Mouse (Mus musculus) adrenal gland, postnatal 4 days (tissue): ENCODE measurements around the gene Mdp1. TPM values are rescaled to one million over a fixed set of nuclear protein-coding genes. Genes with fewer than 3 reads are reported as not detected.

ENCODE experiments used
- total RNA-seq, 2 experiments: library from RNA; stranded (reverse); gene quantifications; 2 replicates each; pipeline ENCODE4 v1.2.3; 2021

The Mdp1 gene
- total RNA-seq, 2 experiments from 2014 or later = 57.4 to 63.3 TPM

Other genes starting within 250 kb of the Mdp1 start
- gene Dhrs4, start 181.8 kb downstream of the Mdp1 start, total RNA-seq = 10 to 100 TPM; 82.9 to 85.8 TPM
- 10 to 100 TPM; 19.6 to 25.4 TPM for gene Carmil3, start 169.9 kb downstream of the Mdp1 start, total RNA-seq
- 1 to 10 TPM in 1 of 2 experiments, under 1 TPM in 1; 0.53 to 1.1 TPM for gene Cpne6, start 150.1 kb downstream of the Mdp1 start, total RNA-seq
- gene Nrl, start 135.5 kb downstream of the Mdp1 start, total RNA-seq = not detected
- 10 to 100 TPM; 63.4 to 64.0 TPM for gene Pck2, start 120.2 kb downstream of the Mdp1 start, total RNA-seq
- gene Dcaf11, start 100.5 kb downstream of the Mdp1 start, total RNA-seq = 10 to 100 TPM; 84.6 to 91.6 TPM
- 1 to 10 TPM; 1.0 to 1.2 TPM for gene A730061H03Rik, start 100.1 kb downstream of the Mdp1 start, total RNA-seq
- 1 to 10 TPM; 6.5 to 10.0 TPM for gene Fitm1, start 84.9 kb downstream of the Mdp1 start, total RNA-seq
- gene Psme1, start 82.4 kb downstream of the Mdp1 start, total RNA-seq = 100 to 1,000 TPM; 302 to 310 TPM
- gene Emc9, start 75.2 kb downstream of the Mdp1 start, total RNA-seq = 10 to 100 TPM; 40.9 to 47.0 TPM
- 100 to 1,000 TPM; 336 to 355 TPM for gene Psme2, start 69.4 kb downstream of the Mdp1 start, total RNA-seq
- gene Rnf31, start 68.8 kb downstream of the Mdp1 start, total RNA-seq = 10 to 100 TPM; 35.0 to 40.3 TPM
- 10 to 100 TPM; 19.1 to 19.9 TPM for gene Irf9, start 56.9 kb downstream of the Mdp1 start, total RNA-seq
- gene Rec8, start 42.5 kb downstream of the Mdp1 start, total RNA-seq = 1 to 10 TPM; 8.0 to 8.6 TPM
- gene Ipo4, start 24.6 kb downstream of the Mdp1 start, total RNA-seq = 100 to 1,000 TPM in 1 of 2 experiments, 10 to 100 TPM in 1; 96.8 to 108 TPM
- gene Gm49378, start 22.6 kb downstream of the Mdp1 start, total RNA-seq = 1 to 10 TPM; 3.8 to 4.5 TPM
- gene Tm9sf1, start 16.7 kb downstream of the Mdp1 start, total RNA-seq = 100 to 1,000 TPM in 1 of 2 experiments, 10 to 100 TPM in 1; 98.6 to 102 TPM
- gene Tssk4, start 10.3 kb downstream of the Mdp1 start, total RNA-seq = 1 to 10 TPM; 1.7 to 2.8 TPM
- gene Gmpr2, start 11.4 kb upstream of the Mdp1 start, total RNA-seq = 10 to 100 TPM; 29.2 to 29.7 TPM
- gene Nedd8, start 11.6 kb upstream of the Mdp1 start, total RNA-seq = 100 to 1,000 TPM; 316 to 337 TPM
- 10 to 100 TPM; 33.0 to 33.2 TPM for gene Tinf2, start 21.3 kb upstream of the Mdp1 start, total RNA-seq
- gene Tgm1, start 53.4 kb upstream of the Mdp1 start, total RNA-seq = 1 to 10 TPM; 1.4 to 1.8 TPM
- gene Rabggta, start 61.8 kb upstream of the Mdp1 start, total RNA-seq = 10 to 100 TPM; 23.8 to 25.7 TPM
- gene Dhrs1, start 85.2 kb upstream of the Mdp1 start, total RNA-seq = 10 to 100 TPM; 74.1 to 77.7 TPM
- 10 to 100 TPM; 24.5 to 27.1 TPM for gene Nop9, start 85.2 kb upstream of the Mdp1 start, total RNA-seq
- 10 to 100 TPM in 1 of 2 experiments, 1 to 10 TPM in 1; 4.6 to 12.0 TPM for gene Cideb, start 98.0 kb upstream of the Mdp1 start, total RNA-seq
- under 1 TPM; 0.17 to 0.34 TPM for gene Ltb4r2, start 100.9 kb upstream of the Mdp1 start, total RNA-seq
- 1 to 10 TPM; 1.3 to 2.9 TPM for gene Ltb4r1, start 105.5 kb upstream of the Mdp1 start, total RNA-seq
- 10 to 100 TPM; 10.4 to 10.9 TPM for gene Adcy4, start 123.6 kb upstream of the Mdp1 start, total RNA-seq
- 10 to 100 TPM in 1 of 2 experiments, 1 to 10 TPM in 1; 8.4 to 12.2 TPM for gene Ripk3, start 128.4 kb upstream of the Mdp1 start, total RNA-seq
- gene Nfatc4, start 162.6 kb upstream of the Mdp1 start, total RNA-seq = 10 to 100 TPM; 47.0 to 49.4 TPM
- gene Nynrin, start 193.5 kb upstream of the Mdp1 start, total RNA-seq = 10 to 100 TPM; 46.0 to 52.0 TPM
- under 1 TPM; 0.39 to 0.76 TPM for gene Cbln3, start 223.9 kb upstream of the Mdp1 start, total RNA-seq
- 10 to 100 TPM; 29.7 to 29.9 TPM for gene Khnyn, start 224.4 kb upstream of the Mdp1 start, total RNA-seq
- 10 to 100 TPM; 65.3 to 71.9 TPM for gene Sdr39u1, start 239.8 kb upstream of the Mdp1 start, total RNA-seq